Mouse (Mus musculus): Measurements from ENCODE around the gene Ghr. TPM values are rescaled to one million over a fixed set of nuclear protein-coding genes. Genes with fewer than 3 reads are reported as not detected.

The Ghr gene
- polyA plus RNA-seq, 1 experiment, result 21.3 TPM

DNA sequence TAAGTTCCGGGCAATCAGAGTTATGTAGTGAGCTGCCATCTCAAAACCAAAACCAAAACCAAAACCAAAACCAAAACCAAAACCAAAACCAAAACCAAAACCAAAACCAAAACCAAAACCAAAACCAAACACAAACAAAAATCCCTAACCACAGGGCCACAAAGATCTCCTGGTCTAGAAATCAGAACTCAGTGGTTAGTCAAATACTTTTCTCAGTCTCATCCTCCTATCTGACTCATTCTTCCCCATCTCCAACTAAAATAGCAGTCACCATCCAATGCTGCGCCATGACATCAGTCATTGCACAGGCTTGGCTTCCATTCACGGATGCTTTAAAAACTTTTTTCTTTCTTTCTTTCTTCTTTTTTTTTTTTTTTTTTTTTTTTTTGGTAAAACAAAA, 170.2 kb downstream of the Ghr start:
- H3K79me2 ChIP-seq (ENCODE audit: control insufficient read depth, insufficient read depth), result no peaks in the 10 kb centered on the region
- H3K27me3 ChIP-seq (ENCODE audit: control insufficient read depth, insufficient read depth, insufficient read length), result no peaks in the 10 kb centered on the region
- H3ac ChIP-seq (ENCODE audit: control insufficient read depth, insufficient read length), result no peak overlapping the region
- H3K4me3 ChIP-seq, result no peak overlapping the region
- no peaks in the 10 kb centered on the region for H3K36me3 ChIP-seq (ENCODE audit: control insufficient read depth, insufficient read depth)
- TF ChIP-seq TCF12 (IDR thresholded peaks at IDR 0.05; ENCODE audit: insufficient read depth, poor library complexity, severe bottlenecking) (no peak), MYOG (IDR thresholded peaks at IDR 0.05; ENCODE audit: control insufficient read depth in 1 of 3, insufficient read depth in 1 of 3, insufficient read length in 2 of 3, low read depth in 2 of 3) (no peak), MYOD1 (IDR thresholded peaks at IDR 0.05; ENCODE audit: control insufficient read depth in 1 of 3, insufficient read length in 2 of 3, low read depth in 2 of 3) (no peak), SRF (IDR thresholded peaks at IDR 0.05; ENCODE audit: control insufficient read depth, insufficient read length, low read depth) (no peak), TCF3 (IDR thresholded peaks at IDR 0.05; ENCODE audit: insufficient read length, low read depth) (no peak), CEBPB (IDR thresholded peaks at IDR 0.05; ENCODE audit: insufficient read depth, poor library complexity, severe bottlenecking) (no peak), REST (IDR thresholded peaks at IDR 0.05; ENCODE audit: insufficient read depth, insufficient read length) (no peak)
- H3K4me2 ChIP-seq (ENCODE audit: low read depth), result no peak overlapping the region

DNA sequence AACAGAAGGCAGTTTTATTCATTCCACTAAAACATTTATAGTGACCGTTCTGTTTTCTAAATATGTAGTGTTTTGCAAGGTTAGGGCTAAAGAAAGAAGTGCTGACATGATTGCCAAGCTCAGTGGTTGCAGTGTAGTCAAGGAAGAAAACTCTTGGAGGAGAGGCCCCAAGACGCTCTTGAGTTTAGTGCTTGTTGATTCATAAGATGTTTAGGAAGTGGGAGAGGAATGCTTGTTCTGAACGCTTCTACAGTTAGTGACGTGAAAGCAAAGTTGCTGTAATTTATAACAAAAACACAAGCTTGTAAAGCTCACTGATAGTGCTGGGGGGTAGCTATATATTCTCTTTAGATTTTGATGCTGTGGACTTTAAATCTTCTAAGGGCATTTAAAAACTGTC, 174.8 kb downstream of the Ghr start:
- H3K36me3 ChIP-seq (ENCODE audit: control insufficient read depth, insufficient read depth), result no peaks in the 10 kb centered on the region
- no peaks in the 10 kb centered on the region for H3K79me2 ChIP-seq (ENCODE audit: control insufficient read depth, insufficient read depth)
- H3K4me2 ChIP-seq (ENCODE audit: low read depth), result no peak overlapping the region
- no peak overlapping the region for H3ac ChIP-seq (ENCODE audit: control insufficient read depth, insufficient read length)
- H3K27me3 ChIP-seq (ENCODE audit: control insufficient read depth, insufficient read depth, insufficient read length), result no peaks in the 10 kb centered on the region
- no peak overlapping the region for H3K4me3 ChIP-seq
- no peak for TF ChIP-seq MYOD1 (IDR thresholded peaks at IDR 0.05; ENCODE audit: control insufficient read depth in 1 of 3, insufficient read length in 2 of 3, low read depth in 2 of 3)
- TF ChIP-seq MAX (IDR thresholded peaks at IDR 0.05; ENCODE audit: low read depth), result no peak
- TF ChIP-seq POLR2A (IDR thresholded peaks at IDR 0.05; ENCODE audit: insufficient read length, low read depth), result no peak
- no peak for TF ChIP-seq SRF (IDR thresholded peaks at IDR 0.05; ENCODE audit: control insufficient read depth, insufficient read length, low read depth)
- TF ChIP-seq REST (IDR thresholded peaks at IDR 0.05; ENCODE audit: insufficient read depth, insufficient read length), result no peak
- TF ChIP-seq TCF3 (IDR thresholded peaks at IDR 0.05; ENCODE audit: insufficient read length, low read depth), result no peak
- TF ChIP-seq E2F4 (IDR thresholded peaks at IDR 0.05; ENCODE audit: insufficient read depth), result no peak
- no peak for TF ChIP-seq TCF12 (IDR thresholded peaks at IDR 0.05; ENCODE audit: insufficient read depth, poor library complexity, severe bottlenecking)
- no peak for TF ChIP-seq CEBPB (IDR thresholded peaks at IDR 0.05; ENCODE audit: insufficient read depth, poor library complexity, severe bottlenecking)

DNA sequence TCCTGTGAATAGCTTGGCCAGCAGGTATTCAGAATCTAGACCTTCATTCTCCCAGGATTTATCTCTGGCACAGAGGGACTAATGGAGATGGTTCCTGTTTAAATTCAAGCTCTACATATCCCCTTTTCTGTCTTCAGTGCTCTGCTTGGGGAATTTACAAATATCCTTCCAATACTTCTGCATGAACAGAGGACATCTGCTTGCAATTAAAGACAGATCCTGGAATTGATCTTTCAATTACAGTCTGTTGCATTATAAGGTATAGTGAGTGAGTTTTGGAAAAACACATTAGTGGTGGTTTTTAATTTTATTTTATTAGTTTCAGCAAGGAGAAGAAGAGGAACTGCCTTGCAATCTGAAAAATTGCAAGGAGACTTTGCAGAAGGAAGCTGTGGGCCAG, 184.1 kb downstream of the Ghr start:
- H3ac ChIP-seq (ENCODE audit: control insufficient read depth, insufficient read length), result no peak overlapping the region
- H3K4me2 ChIP-seq (ENCODE audit: low read depth), result no peak overlapping the region
- H3K27me3 ChIP-seq (ENCODE audit: control insufficient read depth, insufficient read depth, insufficient read length), result no peaks in the 10 kb centered on the region
- no peaks in the 10 kb centered on the region for H3K36me3 ChIP-seq (ENCODE audit: control insufficient read depth, insufficient read depth)
- TF ChIP-seq REST (IDR thresholded peaks at IDR 0.05; ENCODE audit: insufficient read depth, insufficient read length), result no peak
- TF ChIP-seq E2F4 (IDR thresholded peaks at IDR 0.05; ENCODE audit: insufficient read depth), result no peak
- TF ChIP-seq MYOG (IDR thresholded peaks at IDR 0.05; ENCODE audit: control insufficient read depth in 1 of 3, insufficient read depth in 1 of 3, insufficient read length in 2 of 3, low read depth in 2 of 3), result no peak
- no peak for TF ChIP-seq POLR2A (IDR thresholded peaks at IDR 0.05; ENCODE audit: insufficient read length, low read depth)
- TF ChIP-seq USF1 (IDR thresholded peaks at IDR 0.05; ENCODE audit: low read depth), result no peak
- TF ChIP-seq POLR2AphosphoS2 (IDR thresholded peaks at IDR 0.05; ENCODE audit: insufficient read length, low read depth), result no peak
- no peak for TF ChIP-seq MYOD1 (IDR thresholded peaks at IDR 0.05; ENCODE audit: control insufficient read depth in 1 of 3, insufficient read length in 2 of 3, low read depth in 2 of 3)
- no peak for TF ChIP-seq CEBPB (IDR thresholded peaks at IDR 0.05; ENCODE audit: insufficient read depth, poor library complexity, severe bottlenecking)
- TF ChIP-seq TCF12 (IDR thresholded peaks at IDR 0.05; ENCODE audit: insufficient read depth, poor library complexity, severe bottlenecking), result no peak
- TF ChIP-seq MAX (IDR thresholded peaks at IDR 0.05; ENCODE audit: low read depth), result no peak
- H3K4me3 ChIP-seq, result no peak overlapping the region
- H3K79me2 ChIP-seq (ENCODE audit: control insufficient read depth, insufficient read depth), result no peaks in the 10 kb centered on the region

DNA sequence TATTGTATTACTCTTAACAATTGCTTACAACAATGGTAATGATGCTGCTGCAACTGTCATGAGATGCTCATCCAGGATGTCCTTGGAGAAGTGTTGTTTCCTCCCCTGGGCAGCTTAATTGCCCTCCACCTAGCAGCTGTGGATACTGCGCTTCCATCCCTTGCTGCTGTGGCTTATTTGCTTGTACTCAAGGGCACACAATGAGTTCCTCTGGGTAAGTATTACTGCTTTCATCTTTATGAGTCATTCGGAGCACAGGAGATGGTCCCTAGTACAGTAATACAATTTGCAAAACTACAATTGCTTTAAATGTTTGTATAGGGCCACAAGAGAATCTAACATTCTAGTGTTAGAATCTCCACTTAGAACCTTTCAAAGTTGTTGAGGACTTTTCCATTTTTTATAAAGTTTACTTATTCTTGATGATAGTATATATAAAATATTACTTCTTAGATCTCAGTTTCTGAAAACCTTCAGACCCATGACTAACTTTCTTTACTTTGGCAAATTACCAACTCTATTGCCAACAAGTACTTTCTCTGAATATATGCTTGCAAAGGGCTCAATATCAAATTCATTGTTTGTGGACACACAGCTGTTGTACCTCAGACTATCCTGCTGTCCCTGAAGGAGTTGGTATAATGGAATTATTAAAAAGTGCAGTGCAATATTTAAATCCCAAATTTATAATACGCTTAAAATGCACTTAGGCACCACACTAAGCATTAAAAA, 185.8 kb downstream of the Ghr start:
- TF ChIP-seq POLR2A (IDR thresholded peaks at IDR 0.05; ENCODE audit: insufficient read length, low read depth) (no peak), POLR2AphosphoS2 (IDR thresholded peaks at IDR 0.05; ENCODE audit: insufficient read length, low read depth) (no peak), MYOG (IDR thresholded peaks at IDR 0.05; ENCODE audit: control insufficient read depth in 1 of 3, insufficient read depth in 1 of 3, insufficient read length in 2 of 3, low read depth in 2 of 3) (no peak), E2F4 (IDR thresholded peaks at IDR 0.05; ENCODE audit: insufficient read depth) (no peak), MYOD1 (IDR thresholded peaks at IDR 0.05; ENCODE audit: control insufficient read depth in 1 of 3, insufficient read length in 2 of 3, low read depth in 2 of 3) (peak in 2 of 3 experiments; percentile 35 to 63), USF1 (IDR thresholded peaks at IDR 0.05; ENCODE audit: low read depth) (no peak), REST (IDR thresholded peaks at IDR 0.05; ENCODE audit: insufficient read depth, insufficient read length) (no peak), MAX (IDR thresholded peaks at IDR 0.05; ENCODE audit: low read depth) (no peak)
- Histone ChIP-seq H3K4me2 (ENCODE audit: low read depth) (peak overlapping the region; percentile 33), H3K4me3 (no peak overlapping the region), H3K27me3 (ENCODE audit: control insufficient read depth, insufficient read depth, insufficient read length) (no peaks in the 10 kb centered on the region), H3ac (ENCODE audit: control insufficient read depth, insufficient read length) (no peak overlapping the region), H3K79me2 (ENCODE audit: control insufficient read depth, insufficient read depth) (no peaks in the 10 kb centered on the region), H3K36me3 (ENCODE audit: control insufficient read depth, insufficient read depth) (no peaks in the 10 kb centered on the region)

DNA sequence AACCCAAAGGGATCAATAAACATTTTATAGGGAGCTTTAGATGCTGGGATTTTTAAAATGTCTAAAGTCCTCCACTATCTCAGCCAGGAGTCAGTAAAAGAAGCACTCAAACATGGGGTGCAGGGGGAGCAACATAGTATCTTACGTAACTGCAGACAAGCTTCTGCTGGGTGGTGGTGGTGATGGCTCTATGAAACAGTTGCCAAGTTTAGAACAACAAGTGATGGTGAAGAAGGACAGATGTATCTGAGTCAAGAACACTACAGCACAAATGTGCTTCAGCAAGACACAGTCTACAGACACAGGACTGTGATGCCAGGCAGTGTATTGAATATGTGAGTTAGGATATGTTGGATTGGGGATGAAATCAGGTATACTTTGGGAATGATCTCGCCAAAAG, 187.1 kb downstream of the Ghr start:
- Histone ChIP-seq H3K79me2 (ENCODE audit: control insufficient read depth, insufficient read depth) (no peaks in the 10 kb centered on the region), H3K4me3 (no peak overlapping the region), H3K4me2 (ENCODE audit: low read depth) (no peak overlapping the region), H3ac (ENCODE audit: control insufficient read depth, insufficient read length) (no peak overlapping the region), H3K27me3 (ENCODE audit: control insufficient read depth, insufficient read depth, insufficient read length) (no peaks in the 10 kb centered on the region), H3K36me3 (ENCODE audit: control insufficient read depth, insufficient read depth) (no peaks in the 10 kb centered on the region)
- TF ChIP-seq TCF3 (IDR thresholded peaks at IDR 0.05; ENCODE audit: insufficient read length, low read depth) (no peak), MAX (IDR thresholded peaks at IDR 0.05; ENCODE audit: low read depth) (no peak), CEBPB (IDR thresholded peaks at IDR 0.05; ENCODE audit: insufficient read depth, poor library complexity, severe bottlenecking) (no peak), POLR2A (IDR thresholded peaks at IDR 0.05; ENCODE audit: insufficient read length, low read depth) (no peak), MYOG (IDR thresholded peaks at IDR 0.05; ENCODE audit: control insufficient read depth in 1 of 3, insufficient read depth in 1 of 3, insufficient read length in 2 of 3, low read depth in 2 of 3) (no peak), E2F4 (IDR thresholded peaks at IDR 0.05; ENCODE audit: insufficient read depth) (no peak), USF1 (IDR thresholded peaks at IDR 0.05; ENCODE audit: low read depth) (no peak), TCF12 (IDR thresholded peaks at IDR 0.05; ENCODE audit: insufficient read depth, poor library complexity, severe bottlenecking) (no peak), MYOD1 (IDR thresholded peaks at IDR 0.05; ENCODE audit: control insufficient read depth in 1 of 3, insufficient read length in 2 of 3, low read depth in 2 of 3) (no peak), REST (IDR thresholded peaks at IDR 0.05; ENCODE audit: insufficient read depth, insufficient read length) (no peak), POLR2AphosphoS2 (IDR thresholded peaks at IDR 0.05; ENCODE audit: insufficient read length, low read depth) (no peak), SRF (IDR thresholded peaks at IDR 0.05; ENCODE audit: control insufficient read depth, insufficient read length, low read depth) (no peak)

Data from myocyte (in vitro differentiated cells).